Mouse (Mus musculus): ENCODE results near the gene Zfp982.
"Not testable (repeated sequence)": the region's sequence is repeated elsewhere in the genome, so short reads cannot be mapped to it uniquely, and the experiment has no call there.

The Zfp982 gene

GRCm38 (mm10) chr4:147492117-147492516 is at the start of gene Zfp982:
TSS of gene Zfp982 (plus strand) at chr4:147492417.
- not testable (repeated sequence) for DNase-seq

DNA sequence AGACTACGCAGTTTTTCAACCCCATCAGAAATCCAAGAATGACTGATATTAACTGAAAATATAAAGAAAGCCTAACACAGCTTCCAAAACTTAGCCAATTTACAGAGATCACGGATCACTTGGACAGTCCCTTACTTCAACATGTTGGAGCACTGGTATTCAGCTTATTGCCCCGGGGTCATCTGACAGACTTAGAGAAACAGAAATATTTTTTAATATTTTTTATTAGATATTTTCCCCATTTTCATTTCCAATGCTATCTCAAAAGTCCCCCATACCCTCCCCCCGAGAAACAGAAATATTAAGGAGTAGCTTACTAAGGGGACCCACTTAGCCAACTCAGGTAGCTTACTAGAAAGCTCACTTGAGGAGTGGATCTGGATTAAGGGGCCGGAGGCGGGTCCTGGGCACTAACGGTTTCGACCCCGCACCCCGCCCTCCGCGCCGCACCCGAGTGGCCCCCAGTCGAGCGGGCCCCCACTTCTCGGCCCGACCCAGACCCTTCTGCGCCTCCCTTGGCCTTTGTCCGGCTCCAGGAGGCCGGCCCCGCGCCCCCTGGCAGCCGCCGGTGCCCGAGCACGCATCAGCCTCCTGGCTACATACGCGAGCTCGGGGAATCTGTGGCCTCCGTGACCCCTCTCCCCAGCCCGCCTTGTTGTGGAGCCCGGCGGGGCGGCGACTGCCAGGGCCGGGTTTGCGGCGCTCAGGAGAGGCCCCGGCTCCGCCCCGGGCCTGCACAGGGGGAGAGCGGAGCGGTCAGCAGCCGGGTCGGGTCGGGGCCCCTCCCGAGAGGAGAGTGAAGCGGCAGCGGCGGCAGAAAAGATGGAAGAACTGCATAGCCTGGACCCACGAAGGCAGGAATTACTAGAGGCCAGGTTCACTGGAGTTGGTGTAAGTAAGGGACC is 49.3 kb upstream of the Zfp982 start:
- peak; percentile 42 for DNase-seq

GRCm38 (mm10) chr4:147443554-147443927 is 48.7 kb upstream of the Zfp982 start:
- not testable (repeated sequence) for DNase-seq

DNA sequence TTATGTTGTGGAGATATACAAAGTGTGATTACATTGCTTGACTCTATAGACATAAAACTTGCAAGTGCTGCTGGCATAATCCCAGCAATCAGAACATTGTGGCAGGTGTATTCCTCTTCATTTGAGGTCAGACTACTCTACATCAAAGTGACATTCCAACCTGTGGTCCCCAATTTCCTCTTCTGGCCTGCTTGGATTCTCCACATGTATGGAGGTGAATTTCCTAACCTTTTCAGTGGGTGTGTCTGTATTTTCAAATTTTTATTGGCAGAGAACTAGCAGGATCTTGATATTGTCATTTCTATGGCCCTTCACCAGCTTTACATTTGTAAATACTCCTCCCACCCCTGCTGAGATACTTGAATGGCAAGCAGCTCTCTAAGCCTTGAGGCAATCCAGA is 46.8 kb upstream of the Zfp982 start:
- DNase-seq: not testable (repeated sequence)

- DNase-seq: no peak
These were observed 43.9 kb upstream of the Zfp982 start for GRCm38 (mm10) chr4:147448358-147448757.

- DNase-seq: no peak
These were observed 43.1 kb upstream of the Zfp982 start for GRCm38 (mm10) chr4:147449099-147449581.

GRCm38 (mm10) chr4:147449986-147450385 is 42.2 kb upstream of the Zfp982 start:
- not testable (repeated sequence) for DNase-seq

- not testable (repeated sequence) for DNase-seq
These were observed 25.0 kb upstream of the Zfp982 start for GRCm38 (mm10) chr4:147467207-147467606.

DNA sequence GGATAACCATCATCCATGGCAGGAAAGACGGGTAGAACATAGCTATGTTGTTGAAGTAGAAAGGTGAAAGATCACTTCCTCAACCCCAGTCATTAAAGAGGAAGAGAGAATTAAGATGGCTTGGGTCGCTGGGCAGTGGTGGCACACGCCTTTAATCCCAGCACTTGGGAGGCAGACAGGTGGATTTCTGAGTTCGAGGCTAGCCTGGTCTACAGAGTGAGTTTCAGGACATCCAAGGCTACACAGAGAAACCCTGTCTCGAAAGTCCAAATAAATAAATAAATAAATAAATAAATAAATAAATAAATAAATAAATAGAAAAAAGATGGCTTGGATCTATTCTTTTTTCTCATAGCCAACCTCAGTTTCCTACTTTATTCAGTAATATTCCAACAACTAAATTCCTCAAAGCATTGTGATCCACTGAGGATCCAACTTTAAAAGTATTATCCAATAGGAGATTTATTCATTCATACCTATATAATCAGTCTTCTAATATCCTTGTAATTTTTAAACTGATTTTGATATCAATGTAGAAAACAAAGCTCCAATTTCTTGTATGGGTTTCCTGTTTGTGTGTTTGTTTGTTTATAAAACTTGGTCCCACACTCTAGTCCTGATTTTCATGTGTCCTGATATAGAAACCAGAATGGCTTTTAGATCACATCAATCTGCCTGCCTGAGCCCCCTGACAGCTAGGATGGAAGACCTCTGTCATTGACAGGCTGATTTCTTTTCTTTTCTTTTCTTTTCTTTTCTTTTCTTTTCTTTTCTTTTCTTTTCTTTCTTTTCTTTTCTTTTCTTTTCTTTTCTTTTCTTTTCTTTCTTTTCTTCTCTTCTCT is 6.8 kb downstream of the Zfp982 start:
- not testable (repeated sequence) for DNase-seq

DNA sequence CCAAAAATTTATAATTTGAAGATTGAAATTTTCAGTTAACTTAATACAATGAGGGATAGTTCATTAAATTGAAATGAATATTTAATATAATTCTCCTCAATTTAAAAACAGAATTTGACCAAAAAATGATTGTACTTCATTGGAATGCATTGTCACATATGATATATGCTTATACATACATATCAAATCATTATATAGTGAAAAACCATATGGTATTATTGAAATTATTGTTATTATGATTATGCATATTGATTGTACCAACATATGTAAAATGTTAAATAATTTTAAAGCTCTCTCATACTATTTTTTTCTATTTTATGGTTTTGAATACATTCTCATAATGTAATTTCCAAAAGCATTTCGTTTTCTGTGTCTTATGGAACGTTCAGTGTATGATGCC is 17.0 kb downstream of the Zfp982 start:
- no peak for DNase-seq

- DNase-seq: no peak
These were observed 26.8 kb downstream of the Zfp982 start for GRCm38 (mm10) chr4:147518981-147519380.

DNA sequence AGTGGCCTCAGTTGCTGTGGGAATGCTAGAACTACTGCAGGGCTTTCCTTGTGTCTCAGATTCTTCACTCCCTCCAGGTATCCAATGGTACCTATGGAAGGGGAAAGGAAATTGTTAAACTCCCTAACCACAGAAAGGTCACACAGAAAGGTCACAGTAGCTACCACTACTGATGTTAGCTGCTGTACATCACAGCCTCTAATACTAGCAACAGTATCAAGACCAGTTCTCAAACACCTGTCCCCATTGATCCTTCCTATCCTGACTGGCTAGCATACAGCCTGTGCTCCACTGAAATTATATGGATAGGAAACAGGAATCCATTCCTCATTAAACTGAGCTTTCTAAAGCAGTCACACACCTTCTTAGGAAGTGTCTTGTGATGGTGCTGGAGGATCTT is 27.9 kb downstream of the Zfp982 start:
- no peak for DNase-seq

- no peak for DNase-seq
These were observed 32.9 kb downstream of the Zfp982 start for GRCm38 (mm10) chr4:147525125-147525524.

DNA sequence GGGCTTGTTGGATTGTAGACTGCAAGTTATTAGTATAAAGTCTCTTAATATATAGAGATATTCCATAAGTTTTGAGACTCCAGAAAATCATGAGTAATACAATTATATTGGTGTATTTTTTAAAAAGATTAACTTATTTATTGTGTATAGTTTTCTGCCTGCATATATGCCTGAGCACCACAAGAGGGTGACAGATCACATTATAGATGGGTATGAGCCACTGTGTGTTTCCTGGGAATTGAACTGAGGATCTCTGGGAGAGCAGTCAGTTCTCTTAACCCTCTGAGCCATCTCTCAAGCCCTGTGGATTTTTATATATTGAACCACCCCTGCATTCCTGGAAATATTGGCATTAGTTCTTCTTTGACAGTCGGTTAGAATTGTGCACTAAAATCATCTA is 38.1 kb downstream of the Zfp982 start:
- no peak for DNase-seq

GRCm38 (mm10) chr4:147535916-147536315 is 43.7 kb downstream of the Zfp982 start:
- not testable (repeated sequence) for DNase-seq

- no peak for DNase-seq
These were observed 45.5 kb downstream of the Zfp982 start for GRCm38 (mm10) chr4:147537702-147538101.

DNA sequence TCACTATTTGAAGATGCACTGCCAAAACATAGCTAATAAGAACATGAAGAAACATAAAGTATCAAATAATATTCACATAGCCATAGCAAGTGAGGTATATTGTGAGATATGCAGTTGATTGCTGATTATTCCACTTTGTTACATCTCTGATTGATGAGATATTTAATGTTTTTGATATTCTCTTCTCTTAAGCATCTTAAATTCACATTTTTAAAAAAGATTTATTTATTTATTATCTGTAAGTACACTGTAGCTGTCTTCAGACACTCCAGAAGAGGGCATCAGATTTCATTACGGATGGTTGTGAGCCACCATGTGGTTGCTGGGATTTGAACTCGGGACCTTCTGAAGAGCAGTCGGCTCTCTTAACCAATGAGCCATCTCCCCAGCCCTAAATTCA is 47.7 kb downstream of the Zfp982 start, which contains the start of gene Gm16503:
Gene Gm16503 (plus strand): TSS at position 301 of the 400 bp plus-strand sequence.
- DNase-seq: not testable (repeated sequence)

DNA sequence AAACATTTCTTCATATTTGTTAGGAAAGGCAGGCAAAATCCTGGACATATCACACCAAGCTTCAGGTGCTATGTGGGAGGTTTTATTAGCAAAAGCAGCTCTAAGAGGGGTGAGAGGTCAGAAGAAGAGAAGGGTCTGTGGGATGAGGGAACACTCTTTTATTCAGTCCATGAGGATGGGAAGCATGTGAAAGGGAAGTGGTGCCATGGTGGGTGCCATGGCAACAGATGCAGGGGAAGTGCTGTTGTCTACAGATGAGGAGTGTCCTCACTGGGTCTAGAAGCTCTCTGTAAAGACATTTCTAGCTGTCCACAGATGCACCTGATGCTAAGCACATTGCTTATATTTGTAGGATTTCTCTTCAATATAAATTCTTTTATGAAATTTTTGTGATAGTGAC is 48.9 kb downstream of the Zfp982 start:
- no peak for DNase-seq

- DNase-seq: not testable (repeated sequence)
These were observed 60.9 kb downstream of the Zfp982 start, which contains the start of gene Zfp985 for GRCm38 (mm10) chr4:147553071-147553470. TSS of gene Zfp985 (plus strand) at chr4:147553277.

DNA sequence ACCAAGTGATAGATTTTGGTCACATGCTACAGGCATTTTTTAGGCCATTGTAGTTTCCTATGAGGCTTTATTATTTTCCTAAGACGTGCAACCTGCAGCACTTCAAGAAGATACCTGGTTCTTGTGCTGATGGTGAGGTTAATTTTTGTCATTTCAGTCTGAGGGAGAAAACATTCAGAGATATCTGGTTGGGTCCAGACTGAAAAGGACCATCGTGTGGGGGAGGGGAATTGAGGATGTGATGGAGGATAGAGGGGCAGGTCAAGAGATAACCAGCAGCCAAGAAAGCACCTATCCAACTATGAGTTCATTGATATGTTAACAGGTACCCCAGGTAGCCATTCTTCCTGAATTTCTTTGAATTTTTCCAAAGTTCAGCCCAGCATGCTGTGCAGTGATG is 62.1 kb downstream of the Zfp982 start:
- not testable (repeated sequence) for DNase-seq

DNA sequence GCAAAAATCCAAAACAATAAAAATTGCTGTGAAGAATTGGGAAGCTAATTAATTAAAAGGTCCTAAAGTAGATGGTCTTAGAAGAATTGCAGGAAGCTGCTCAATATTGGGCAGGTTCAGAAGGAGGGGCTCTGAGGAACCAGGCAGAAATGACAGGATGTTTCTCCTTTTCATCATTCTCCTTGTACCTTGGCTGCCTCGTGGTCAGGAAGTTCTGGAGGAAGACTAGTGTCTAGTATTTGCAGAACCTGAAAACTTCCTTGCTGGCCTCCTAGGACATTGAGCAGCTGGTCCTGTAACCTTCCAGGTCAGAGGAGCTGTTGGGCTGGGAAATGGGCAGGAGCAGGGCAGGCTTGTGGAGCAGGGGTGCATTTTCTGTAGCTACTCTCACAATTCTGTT is 64.7 kb downstream of the Zfp982 start:
- not testable (repeated sequence) for DNase-seq

DNA sequence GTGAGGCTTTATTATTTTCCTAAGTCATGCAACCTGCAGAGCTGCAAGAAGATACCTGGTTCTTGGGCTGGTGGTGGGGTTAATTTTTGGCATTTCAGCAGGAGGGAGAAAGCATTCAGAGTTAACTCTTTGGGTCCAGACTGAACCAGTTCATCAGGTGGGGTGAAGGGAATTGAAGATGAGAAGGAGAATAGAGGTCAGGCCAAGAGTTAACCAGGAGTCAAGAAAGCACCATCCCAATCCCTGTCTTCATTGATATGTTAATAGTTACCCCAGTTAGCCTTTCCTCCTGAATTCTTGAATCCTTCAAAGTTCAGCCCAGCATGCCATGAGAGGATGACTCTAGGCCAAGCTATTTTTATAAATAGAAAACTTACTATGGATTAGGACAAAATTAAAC is 65.8 kb downstream of the Zfp982 start:
- DNase-seq: not testable (repeated sequence)

DNA sequence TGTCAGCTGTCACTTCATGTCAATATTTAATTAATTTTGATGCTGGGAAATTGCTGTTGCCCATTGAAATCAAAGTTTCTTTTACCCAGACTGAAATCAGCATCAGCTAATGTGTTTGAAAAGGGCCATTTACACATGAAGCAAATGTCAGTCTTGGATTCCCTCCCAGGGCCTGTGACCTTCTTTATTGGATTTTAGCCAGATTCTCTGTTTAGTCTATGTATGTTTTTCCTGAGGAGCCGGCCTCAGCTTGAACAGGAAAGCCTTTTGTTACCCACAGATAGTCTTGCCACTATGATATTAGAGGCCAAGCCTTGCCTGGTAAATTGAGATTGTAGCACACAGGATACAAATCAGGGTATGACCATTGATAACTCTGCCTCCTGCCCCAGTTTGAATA is 66.9 kb downstream of the Zfp982 start:
- DNase-seq: not testable (repeated sequence)
